ENCODE assay signal across 33 mouse cellular contexts in genomic region chr19:59949731-59950130, GRCm38 (mm10).
"Had no signal": no experiment of that assay in that cellular context is flagged by ENCODE, and none has a peak within 500 bp of the region (broad histone marks: within the 10 kb centered on the region; RNA-seq: fewer than 3 reads in every experiment).

No protein-coding gene starts in this region.

- H3K4me1 ChIP-seq: limb, embryonic 15.5 days; liver, embryonic 12.5 days; liver, embryonic 13.5 days; liver, embryonic 15.5 days; lung, embryonic 15.5 days; megakaryocyte, embryonic 14.5 days; midbrain, embryonic 10.5 days; midbrain, embryonic 12.5 days; midbrain, embryonic 13.5 days; midbrain, embryonic 15.5 days; neural tube, embryonic 12.5 days; neural tube, embryonic 13.5 days had no signal

- H3K27ac ChIP-seq: limb, embryonic 10.5 days; limb, embryonic 12.5 days; limb, embryonic 13.5 days; limb, embryonic 15.5 days; liver, embryonic 12.5 days; liver, embryonic 13.5 days; liver, embryonic 14.5 days; liver, embryonic 15.5 days; lung, embryonic 15.5 days; macrophage; midbrain, embryonic 10.5 days; midbrain, embryonic 12.5 days; midbrain, embryonic 13.5 days; midbrain, embryonic 15.5 days; neural tube, embryonic 12.5 days; neural tube, embryonic 13.5 days had no signal

- H3K36me3 ChIP-seq: limb, embryonic 10.5 days; limb, embryonic 12.5 days; limb, embryonic 13.5 days; limb, embryonic 15.5 days; liver, embryonic 12.5 days; liver, embryonic 13.5 days; liver, embryonic 15.5 days; lung, embryonic 15.5 days; midbrain, embryonic 10.5 days; midbrain, embryonic 12.5 days; midbrain, embryonic 13.5 days; midbrain, embryonic 15.5 days; neural tube, embryonic 12.5 days; neural tube, embryonic 13.5 days had no signal

- H3K9me3 ChIP-seq: limb, embryonic 10.5 days; limb, embryonic 12.5 days; limb, embryonic 13.5 days; limb, embryonic 15.5 days; liver, embryonic 12.5 days; liver, embryonic 13.5 days; liver, embryonic 15.5 days; lung, embryonic 15.5 days; megakaryocyte, embryonic 14.5 days; midbrain, embryonic 10.5 days; midbrain, embryonic 12.5 days; midbrain, embryonic 13.5 days; midbrain, embryonic 15.5 days; neural tube, embryonic 12.5 days; neural tube, embryonic 13.5 days had no signal

- ATAC-seq: liver, embryonic 12.5 days; liver, postnatal 0 days; lung, postnatal 0 days; midbrain, embryonic 13.5 days; midbrain, embryonic 15.5 days; midbrain, embryonic 16.5 days had no signal

- H3K4me2 ChIP-seq: limb, embryonic 12.5 days; limb, embryonic 13.5 days; limb, embryonic 15.5 days; liver, embryonic 11.5 days; liver, embryonic 12.5 days; liver, embryonic 13.5 days; liver, embryonic 15.5 days; lung, embryonic 14.5 days; lung, embryonic 15.5 days; midbrain, embryonic 11.5 days; midbrain, embryonic 12.5 days; midbrain, embryonic 13.5 days; midbrain, embryonic 15.5 days; neural tube, embryonic 12.5 days; neural tube, embryonic 13.5 days had no signal

- H3K4me3 ChIP-seq: limb, embryonic 10.5 days; limb, embryonic 12.5 days; limb, embryonic 13.5 days; limb, embryonic 15.5 days; liver, embryonic 12.5 days; liver, embryonic 13.5 days; liver, embryonic 15.5 days; lung, embryonic 15.5 days; megakaryocyte, embryonic 14.5 days; midbrain, embryonic 10.5 days; midbrain, embryonic 12.5 days; midbrain, embryonic 13.5 days; midbrain, embryonic 15.5 days; myocyte; neural tube, embryonic 12.5 days; neural tube, embryonic 13.5 days had no signal

- DNase-seq: left cerebral cortex, postnatal 4 days; liver; liver, embryonic 13.5 days; liver, postnatal 0 days; lung, adult 18-20 months; lung, adult 2 months; lung, postnatal 10 days; lung, postnatal 14 days; lung, postnatal 36 days; lung, postnatal 4 days; midbrain, embryonic 14.5 days had no signal

- H3K27me3 ChIP-seq: limb, embryonic 12.5 days; limb, embryonic 13.5 days; limb, embryonic 15.5 days; lung, embryonic 15.5 days; megakaryocyte, embryonic 14.5 days; midbrain, embryonic 12.5 days; midbrain, embryonic 13.5 days; midbrain, embryonic 15.5 days; neural tube, embryonic 12.5 days; neural tube, embryonic 13.5 days had no signal

- H3K9ac ChIP-seq: limb, embryonic 12.5 days; limb, embryonic 13.5 days; limb, embryonic 15.5 days; liver, embryonic 12.5 days; liver, embryonic 13.5 days; liver, embryonic 14.5 days; liver, embryonic 15.5 days; liver, postnatal 0 days; lung, embryonic 14.5 days; lung, embryonic 15.5 days; midbrain, embryonic 12.5 days; midbrain, embryonic 13.5 days; midbrain, embryonic 15.5 days; neural tube, embryonic 12.5 days; neural tube, embryonic 13.5 days had no signal
